Mouse (Mus musculus) hindbrain, embryonic 11.5 days (tissue): ENCODE results near the gene Qrfp. TPM values are rescaled to one million over a fixed set of nuclear protein-coding genes. Genes with fewer than 3 reads are reported as not detected.

Experiments
- ATAC-seq: fragments of 200-750 bp; cut with Nextera tagmentation; 2 replicates; pipeline ENCODE4 v1.8.0; 2017; ENCODE audit warnings: mild to moderate bottlenecking, moderate TSS enrichment, moderate library complexity; ENCODE audit not compliant: low FRiP score
- DNase-seq: peaks from one replicate; pipeline ENCODE4 v3.0.0-alpha.2; 2015; ENCODE audit warnings: low spot score
- H3K27ac ChIP-seq: fragments of 300-500 bp; sonication (generic); 2 replicates; pipeline ENCODE4 v1.5.1; 2014; ENCODE audit warnings: mild to moderate bottlenecking, low read depth, low read length
- H3K27me3 ChIP-seq: fragments of 300-500 bp; sonication (generic); 2 replicates; pipeline ENCODE4 v1.6.1; 2014; ENCODE audit warnings: mild to moderate bottlenecking, low read length, moderate library complexity, mixed read lengths; ENCODE audit not compliant: control insufficient read depth, insufficient read depth
- H3K36me3 ChIP-seq: fragments of 300-500 bp; sonication (generic); 2 replicates; pipeline ENCODE4 v1.6.1; 2014; ENCODE audit warnings: mild to moderate bottlenecking, low read length, moderate library complexity, mixed read lengths; ENCODE audit not compliant: control insufficient read depth, insufficient read depth
- H3K4me1 ChIP-seq: fragments of 300-500 bp; sonication (generic); replicated peaks from 2 replicates; pipeline ENCODE4 v1.6.1; 2014; ENCODE audit warnings: low read length, mixed read lengths; ENCODE audit not compliant: control insufficient read depth, insufficient read depth
- H3K4me2 ChIP-seq: fragments of 300-500 bp; sonication (generic); replicated peaks from 2 replicates; pipeline ENCODE4 v1.6.1; 2014; ENCODE audit warnings: mild to moderate bottlenecking, low read depth, low read length
- H3K4me3 ChIP-seq: fragments of 300-500 bp; sonication (generic); 2 replicates; pipeline ENCODE4 v1.5.1; 2014; ENCODE audit warnings: low read depth, low read length
- H3K9ac ChIP-seq: fragments of 300-500 bp; sonication (generic); 2 replicates; pipeline ENCODE4 v1.6.1; 2014; ENCODE audit warnings: low read depth, low read length
- H3K9me3 ChIP-seq: fragments of 300-500 bp; sonication (generic); 2 replicates; pipeline ENCODE4 v1.6.1; 2016; ENCODE audit warnings: low read length; ENCODE audit not compliant: control insufficient read depth
- WGBS: fragments of 180-500 bp; shearing (Covaris S2); extraction: QIAGEN DNeasy Blood & Tissue Kit; methylation state at CpG from one replicate; pipeline ENCODE4 v1.1.7; 2014; 5-methylcytosine and 5-hydroxymethylcytosine counted together
- polyA plus RNA-seq: library from polyadenylated mRNA; unstranded; fragments of >200 nt; fragmentation: Nextera tagmentation; extraction: Ambion mirVana; gene quantifications from 2 replicates; pipeline ENCODE4 v1.2.1, GENCODE M21; 2014

Gene Qrfp
- polyA plus RNA-seq, 1 experiment from 2014 or later, result 0.28 TPM

DNA sequence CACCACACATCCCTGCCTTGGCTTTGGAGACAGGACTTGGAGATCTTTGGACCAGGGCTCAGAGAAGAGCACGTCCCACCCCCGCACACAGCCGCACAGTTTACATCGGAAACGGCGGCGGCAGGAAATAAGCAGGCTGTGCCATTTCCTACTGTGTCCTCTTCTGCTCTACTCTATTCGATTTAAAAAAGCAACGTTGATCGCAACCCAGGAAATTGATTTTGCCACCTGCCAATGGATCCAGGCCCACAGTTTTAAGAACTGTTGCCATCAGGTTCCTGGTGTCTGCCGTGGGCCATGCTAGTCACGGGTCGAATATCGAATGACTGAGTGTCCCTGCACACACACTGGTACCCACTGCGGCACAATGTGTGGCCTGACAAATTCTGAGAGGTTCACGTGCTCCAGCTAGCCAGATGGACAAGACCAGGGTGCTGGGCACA, 15.1 kb upstream of the Qrfp start:
- Histone ChIP-seq H3K27me3 (peaks cover 2% of the 10 kb centered on the region; the same call in 1 of the 2 replicates), H3K4me1 (peaks cover 6% of the 10 kb centered on the region; the same call in 1 of the 2 replicates), H3K9ac (no peak overlapping the region), H3K4me3 (no peak overlapping the region), H3K36me3 (no peaks in the 10 kb centered on the region), H3K9me3 (no peaks in the 10 kb centered on the region), H3K27ac (no peak overlapping the region), H3K4me2 (no peak overlapping the region)
- DNase-seq, result no peak
- 85% methylated on average over 16 of the region's 16 CpGs for WGBS
- ATAC-seq, result no peak

DNA sequence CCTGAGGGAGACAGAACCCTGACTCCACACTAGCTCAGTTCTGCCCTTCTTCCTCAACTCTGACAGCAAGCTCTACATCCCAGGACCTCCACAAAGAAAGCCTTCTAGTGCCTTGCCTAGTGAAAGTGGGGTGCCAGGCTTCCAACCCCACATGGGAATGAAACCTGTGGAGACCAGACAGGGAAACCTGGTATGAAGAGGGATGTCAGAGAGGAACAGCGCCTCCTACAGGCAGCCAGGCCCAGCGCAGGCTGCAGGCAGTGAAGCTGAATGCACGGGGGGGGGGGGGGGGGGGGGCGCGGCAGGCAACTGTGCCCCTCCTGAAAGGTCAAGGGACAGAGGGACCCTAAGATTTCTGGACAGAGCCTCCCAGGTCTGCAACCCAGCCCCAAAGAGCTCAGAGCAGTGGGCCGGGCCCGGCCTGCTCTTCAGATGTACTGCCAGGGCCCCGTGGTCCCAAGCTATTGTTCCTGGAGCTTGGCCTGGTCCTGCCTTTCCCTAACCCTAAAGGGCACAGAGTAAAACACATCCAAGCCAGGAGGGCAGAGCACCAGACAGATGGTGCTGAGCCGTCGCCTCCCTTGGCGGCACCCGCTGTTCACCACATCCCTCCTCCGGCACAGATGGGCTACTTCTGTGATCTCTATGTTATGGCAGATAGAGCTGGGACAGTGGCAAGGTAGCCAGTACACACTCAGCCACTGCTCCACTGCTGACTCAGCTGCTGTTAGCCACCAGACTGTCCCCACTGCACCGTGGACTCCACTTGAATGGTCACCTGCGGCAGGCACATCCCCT, 13.8 kb upstream of the Qrfp start:
- Histone ChIP-seq H3K4me3 (no peak overlapping the region), H3K27ac (no peak overlapping the region), H3K9ac (no peak overlapping the region), H3K4me2 (no peak overlapping the region), H3K27me3 (peaks cover 2% of the 10 kb centered on the region; the same call in 1 of the 2 replicates), H3K36me3 (no peaks in the 10 kb centered on the region), H3K4me1 (peaks cover 6% of the 10 kb centered on the region; the same call in 1 of the 2 replicates), H3K9me3 (no peaks in the 10 kb centered on the region)
- peak; percentile 50 for DNase-seq
- ATAC-seq, result no peak
- 69% methylated on average over 13 of the region's 15 CpGs for WGBS

DNA sequence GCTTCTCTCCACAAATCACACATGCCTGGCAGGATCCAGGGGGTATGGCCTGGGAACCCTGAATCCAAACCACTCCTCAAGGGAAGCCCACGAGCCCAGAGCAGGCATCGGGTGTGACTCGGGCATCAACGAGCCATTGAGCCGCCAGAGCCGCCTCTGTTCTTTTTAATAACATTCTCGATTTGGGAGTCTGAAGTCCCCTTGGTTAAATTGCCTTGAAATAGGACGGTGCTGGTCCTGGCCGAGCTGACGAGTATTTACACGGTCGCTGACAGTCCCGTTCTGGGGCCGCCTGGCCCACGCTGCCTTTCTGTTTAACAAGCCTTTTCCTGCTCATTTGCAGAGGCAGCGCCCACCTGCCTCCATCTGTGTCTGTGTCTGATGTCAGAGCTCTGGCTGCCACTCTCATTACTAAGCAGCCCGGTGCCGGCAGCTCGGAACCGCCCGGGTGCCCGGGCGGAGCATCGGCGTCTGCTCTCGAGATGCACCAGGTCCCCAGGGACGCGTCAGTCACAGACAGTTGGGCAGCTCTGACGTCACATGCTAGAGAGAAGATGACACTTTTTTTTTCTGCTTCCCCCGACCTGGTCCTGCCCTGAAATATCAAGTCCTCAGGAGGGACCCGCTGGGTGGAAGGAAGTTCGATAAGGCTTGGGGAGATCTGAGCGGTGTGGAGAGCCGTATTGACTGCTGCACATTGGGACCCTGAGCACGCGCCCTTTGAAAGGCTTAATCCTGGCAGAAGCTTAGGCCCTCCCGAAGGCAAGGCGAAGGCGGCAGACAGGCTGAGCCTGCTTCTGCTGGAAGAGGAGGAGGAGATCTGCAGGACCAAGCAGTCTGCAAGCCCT, 12.4 kb upstream of the Qrfp start:
- 22% methylated on average over 39 of the region's 39 CpGs for WGBS
- no peaks in the 10 kb centered on the region for H3K9me3 ChIP-seq
- H3K4me2 ChIP-seq, result peak overlapping the region; percentile 35
- no peak overlapping the region for H3K9ac ChIP-seq
- H3K36me3 ChIP-seq, result no peaks in the 10 kb centered on the region
- H3K4me3 ChIP-seq, result no peak overlapping the region
- peaks cover 6% of the 10 kb centered on the region; the same call in 1 of the 2 replicates for H3K4me1 ChIP-seq
- H3K27me3 ChIP-seq, result peaks cover 2% of the 10 kb centered on the region; the same call in 1 of the 2 replicates
- H3K27ac ChIP-seq, result no peak overlapping the region
- ATAC-seq, result peak; percentile 68
- peak; percentile 74 for DNase-seq

DNA sequence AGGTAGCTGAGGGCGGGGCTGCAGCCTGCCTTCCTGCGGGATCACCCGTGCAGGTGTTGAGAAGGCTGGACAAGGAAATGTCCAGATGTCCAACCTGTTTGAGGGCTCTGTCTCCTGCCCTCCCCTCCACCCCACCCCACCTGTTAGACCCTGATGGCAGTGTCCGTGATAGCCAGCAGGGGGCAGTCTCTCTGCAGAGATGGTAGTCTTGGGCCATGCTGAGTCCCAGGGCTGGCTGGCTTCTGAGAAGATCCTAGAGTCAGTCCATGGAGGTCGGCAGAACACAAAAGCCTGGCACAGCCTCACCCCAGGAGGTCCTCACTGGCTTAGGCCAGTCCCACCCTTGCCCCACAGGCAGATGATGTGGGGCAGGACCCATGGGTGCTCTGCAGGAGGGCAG, 5.0 kb upstream of the Qrfp start:
- no peaks in the 10 kb centered on the region for H3K36me3 ChIP-seq
- no peaks in the 10 kb centered on the region for H3K9me3 ChIP-seq
- H3K27ac ChIP-seq, result no peak overlapping the region
- H3K9ac ChIP-seq, result no peak overlapping the region
- 0 out of 2 replicates have a peak, but pooled peaks cover 1% of the 10 kb centered on the region for H3K4me1 ChIP-seq
- no peak overlapping the region for H3K4me3 ChIP-seq
- WGBS, result 24% methylated on average over 5 of the region's 5 CpGs
- H3K4me2 ChIP-seq, result no peak overlapping the region
- no peaks in the 10 kb centered on the region for H3K27me3 ChIP-seq
- ATAC-seq (no peak), DNase-seq (peak; percentile 75)

DNA sequence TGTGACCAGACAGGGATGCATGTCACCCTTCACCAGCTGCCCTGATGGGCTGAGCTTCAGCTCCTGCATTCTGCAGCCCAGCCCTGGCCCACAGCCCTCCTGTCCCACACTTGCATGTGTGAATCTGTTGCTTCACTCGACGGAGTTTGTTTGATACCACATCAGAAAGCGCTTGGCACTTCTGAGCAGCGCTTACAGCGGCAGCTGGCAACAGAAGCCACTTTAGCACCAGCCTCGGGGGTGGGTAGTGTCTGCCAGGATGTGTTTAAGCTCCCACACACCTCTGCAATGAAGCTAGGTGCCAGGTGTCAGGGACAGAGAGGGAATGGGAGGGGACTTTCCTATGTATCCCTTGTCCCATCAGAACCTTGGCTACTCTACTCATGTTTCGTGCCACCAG, 4.3 kb upstream of the Qrfp start:
- ATAC-seq (no peak), DNase-seq (no peak)
- no peak overlapping the region for H3K27ac ChIP-seq
- no peak overlapping the region for H3K9ac ChIP-seq
- no peaks in the 10 kb centered on the region for H3K36me3 ChIP-seq
- 92% methylated on average over 7 of the region's 7 CpGs for WGBS
- H3K4me2 ChIP-seq, result no peak overlapping the region
- H3K9me3 ChIP-seq, result no peaks in the 10 kb centered on the region
- H3K27me3 ChIP-seq, result no peaks in the 10 kb centered on the region
- no peak overlapping the region for H3K4me3 ChIP-seq
- peaks cover 4% of the 10 kb centered on the region; the same call in 1 of the 2 replicates for H3K4me1 ChIP-seq

DNA sequence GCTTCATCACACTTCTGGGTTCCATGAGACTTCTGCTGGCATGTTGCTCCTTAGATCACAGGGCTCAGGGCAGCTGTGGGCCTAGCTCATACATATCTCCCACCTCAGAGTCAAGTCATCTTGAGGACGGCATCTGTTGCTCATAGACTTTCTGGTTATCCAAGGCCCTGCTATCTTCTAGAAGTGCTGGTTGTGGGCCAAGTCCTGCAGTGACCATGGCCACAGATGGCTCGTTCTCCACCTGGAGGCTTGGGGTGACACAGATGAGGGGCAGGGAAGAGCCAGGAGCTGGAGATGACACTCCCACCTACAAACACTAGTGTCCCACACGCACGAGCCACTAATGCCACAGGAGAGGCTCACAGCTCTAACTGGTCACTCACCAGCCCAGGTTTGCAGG, 3.3 kb upstream of the Qrfp start:
- Histone ChIP-seq H3K4me2 (no peak overlapping the region), H3K9ac (no peak overlapping the region), H3K4me1 (peaks cover 9% of the 10 kb centered on the region), H3K4me3 (no peak overlapping the region), H3K27me3 (no peaks in the 10 kb centered on the region), H3K36me3 (no peaks in the 10 kb centered on the region), H3K9me3 (no peaks in the 10 kb centered on the region), H3K27ac (no peak overlapping the region)
- WGBS, result 89% methylated on average over 4 of the region's 4 CpGs
- ATAC-seq, result no peak
- no peak for DNase-seq

DNA sequence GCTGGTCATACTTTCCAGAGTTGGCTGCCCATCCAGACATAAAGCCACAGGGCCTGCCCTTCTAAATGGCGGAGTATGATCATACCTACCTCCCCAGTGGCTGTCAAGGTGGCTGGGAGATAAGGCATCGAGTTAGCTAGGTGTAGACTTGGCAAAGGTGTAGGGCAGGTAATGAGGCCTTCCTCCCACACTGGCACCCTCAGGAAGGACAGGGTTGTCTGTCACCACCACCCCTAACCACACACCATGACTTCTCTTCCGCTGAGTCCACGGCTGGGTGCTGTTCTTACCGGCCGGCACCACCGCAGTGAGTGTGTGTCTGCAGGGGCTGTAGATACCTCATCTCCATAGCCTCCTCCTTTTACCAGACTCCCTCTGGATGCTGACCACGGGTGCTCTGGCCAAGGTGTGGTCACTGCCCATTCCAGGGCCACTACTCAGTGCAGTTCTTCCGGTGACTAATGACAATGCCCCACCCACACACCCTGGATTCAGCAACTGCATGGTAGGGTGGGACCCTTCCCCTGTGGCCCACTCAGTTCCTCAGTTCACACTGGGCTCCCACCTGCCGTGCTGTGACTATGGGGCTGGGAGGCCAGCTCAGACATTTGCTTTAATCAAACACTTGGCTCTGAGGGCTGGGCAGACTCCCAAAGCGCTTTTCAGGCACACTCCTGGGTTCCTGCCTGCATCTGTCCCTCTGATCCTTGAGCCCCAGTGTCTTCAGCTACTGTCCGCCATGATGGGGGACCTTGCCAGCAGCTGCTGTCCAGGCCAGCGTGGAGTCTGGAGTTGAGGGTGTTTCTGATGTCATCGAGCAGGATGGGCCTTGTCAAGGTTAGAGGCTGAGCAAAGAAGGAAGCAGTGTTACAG, 942 bp upstream of the Qrfp start:
- Histone ChIP-seq H3K36me3 (no peaks in the 10 kb centered on the region), H3K9ac (no peak overlapping the region), H3K27ac (no peak overlapping the region), H3K4me2 (no peak overlapping the region), H3K27me3 (no peaks in the 10 kb centered on the region; the same call in 1 of the 2 replicates), H3K4me1 (peaks cover 21% of the 10 kb centered on the region), H3K4me3 (no peak overlapping the region), H3K9me3 (no peaks in the 10 kb centered on the region)
- DNase-seq (no peak), ATAC-seq (no peak)
- WGBS, result 92% methylated on average over 14 of the region's 14 CpGs

DNA sequence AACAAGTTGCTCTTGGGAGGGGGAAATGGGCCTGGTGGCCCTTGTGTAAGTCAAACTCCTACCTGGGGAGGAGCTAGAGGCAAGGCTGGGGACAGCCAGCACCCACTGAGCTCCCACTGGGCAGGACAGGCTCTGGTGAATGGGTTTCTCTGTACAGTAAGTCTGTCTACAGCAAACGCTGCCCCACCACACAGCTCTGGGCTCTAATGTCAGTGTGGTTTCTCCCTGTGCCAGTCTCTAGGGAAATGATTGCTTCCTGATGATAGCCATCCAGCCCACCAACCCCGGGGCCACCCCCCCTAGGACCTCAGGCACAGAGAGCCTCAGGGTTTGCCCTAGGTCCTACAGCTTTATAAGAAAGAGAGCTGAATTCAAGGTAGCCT, 1.0 kb downstream of the Qrfp start:
- Histone ChIP-seq H3K27ac (no peak overlapping the region), H3K4me2 (no peak overlapping the region), H3K4me3 (no peak overlapping the region), H3K27me3 (no peaks in the 10 kb centered on the region; the same call in 1 of the 2 replicates), H3K4me1 (peaks cover 26% of the 10 kb centered on the region), H3K9me3 (no peaks in the 10 kb centered on the region), H3K9ac (no peak overlapping the region), H3K36me3 (no peaks in the 10 kb centered on the region)
- no peak for ATAC-seq
- WGBS, result 45% methylated on average over 2 of the region's 2 CpGs
- DNase-seq, result no peak
